Mouse (Mus musculus): ENCODE measurements around the gene Olfr1234.

Olfr1234 gene

GRCm38 (mm10) chr2:89364765-89365164 lies at the start of gene Olfr1234:
Gene Olfr1234 (minus strand): TSS chr2:89364865.
- DNase-seq (ENCODE audit: low spot score in 2 of 2): no peak

DNA sequence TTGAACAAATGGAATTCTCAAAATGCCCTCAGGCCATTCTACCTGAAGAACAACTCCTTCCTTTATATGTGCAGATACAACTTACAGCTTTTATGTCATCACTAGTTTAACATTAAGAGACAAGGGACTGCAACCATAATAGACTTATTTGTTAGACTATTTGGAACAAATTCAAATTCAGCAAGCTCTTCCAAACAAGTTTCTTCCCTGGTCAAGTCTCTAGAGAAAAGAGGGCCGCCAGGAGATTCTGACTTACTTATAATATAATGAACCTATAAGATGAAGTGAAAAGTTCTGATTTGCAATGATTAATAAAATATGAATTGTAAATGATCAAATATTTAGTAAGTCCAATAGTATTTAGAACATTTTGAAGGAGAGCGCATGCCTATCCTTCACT lies 44.9 kb upstream of the Olfr1234 start, which contains the start of gene Olfr1238:
Gene Olfr1238 (minus strand): TSS at position 101 of the 400 bp plus-strand sequence.
- no peak for DNase-seq (ENCODE audit: low spot score in 2 of 2)

- no peak for DNase-seq (ENCODE audit: low spot score in 2 of 2)
These were observed 36.2 kb upstream of the Olfr1234 start for GRCm38 (mm10) chr2:89400882-89401281.

DNA sequence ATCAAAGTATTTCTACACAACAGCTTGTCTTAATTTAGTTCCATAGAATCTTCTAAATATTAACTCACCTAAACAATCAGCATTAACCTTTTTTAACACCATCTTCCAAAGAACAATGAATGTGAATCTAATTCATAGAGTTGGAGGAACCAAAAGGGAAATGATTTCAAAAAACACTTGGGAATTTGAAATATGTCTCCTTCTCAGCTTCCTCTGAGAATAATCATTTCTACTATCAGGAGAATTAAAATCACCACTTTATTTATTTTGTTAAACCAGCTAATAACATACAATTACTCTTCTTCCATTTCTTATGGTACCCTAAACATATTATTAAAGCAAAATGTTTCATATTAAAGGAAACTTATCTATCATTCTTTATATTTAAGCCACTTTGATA lies 22.4 kb downstream of the Olfr1234 start, which contains the start of gene Olfr1233:
Gene Olfr1233 (minus strand): TSS at position 101 of the 400 bp plus-strand sequence.
- no peak for DNase-seq (ENCODE audit: low spot score in 2 of 2)

DNA sequence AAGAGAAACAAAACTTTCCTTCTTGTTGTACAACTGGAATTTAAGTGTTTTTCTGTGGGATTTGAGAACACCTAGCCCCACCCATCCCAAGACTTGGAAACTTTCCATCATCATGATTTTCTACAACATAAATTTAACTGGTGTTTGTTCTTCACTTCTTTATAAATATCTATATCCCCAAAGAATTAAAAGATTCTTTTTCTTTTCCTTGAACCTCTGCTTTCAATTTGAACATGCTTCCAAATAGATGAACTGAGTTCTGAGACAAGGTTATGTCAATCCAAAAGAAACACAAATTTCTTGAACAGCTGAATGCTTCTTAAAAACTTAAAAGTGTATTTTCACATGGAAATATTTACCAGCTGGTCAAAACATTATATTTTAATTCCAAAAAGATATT lies 35.1 kb downstream of the Olfr1234 start, which contains the start of gene Olfr1232:
Gene Olfr1232 (minus strand): TSS at position 101 of the 400 bp plus-strand sequence.
- no peak for DNase-seq (ENCODE audit: low spot score in 2 of 2)
